Mouse (Mus musculus) Patski (cell line): ENCODE data around the gene Olfr998. TPM values are rescaled to one million over a fixed set of nuclear protein-coding genes. Genes with fewer than 3 reads are reported as not detected.
"Not testable (repeated sequence)": the region's sequence is repeated elsewhere in the genome, so short reads cannot be mapped to it uniquely, and the experiment has no call there.

ENCODE experiments used
- ATAC-seq: fragments of 100-300 bp; one replicate; pipeline ENCODE4 v1.8.0; 2021
- CTCF ChIA-PET: fragments of 350-600 bp; sonication (Branson Sonifier 250); formaldehyde crosslinking; loops from one replicate; lab custom pipeline; 2022; ENCODE audit warnings: inconsistent platforms; lab: Charles Lee
- POLR2A ChIA-PET: fragments of 350-600 bp; sonication (Branson Sonifier 250); formaldehyde crosslinking; loops from one replicate; lab custom pipeline; 2022; ENCODE audit warnings: antibody characterized with exemption, inconsistent platforms; lab: Charles Lee
- DNase-seq: peaks from one replicate; pipeline ENCODE4 v3.0.0-alpha.2; 2011; ENCODE audit warnings: low read depth, low spot score
- H3K27me3 ChIP-seq: fragments of 371-371 bp; one replicate; pipeline ENCODE4 v1.5.1; 2021
- CTCF ChIP-seq: fragments of 100-300 bp; IDR thresholded peaks from one replicate; pipeline ENCODE4 v1.5.1; 2021
- in situ Hi-C: fragments of 300-500 bp; cut with MboI; formaldehyde crosslinking; loops from 3 replicates; pipeline ENCODE4 v1.11.1; 2018; ENCODE audit warnings: low pct_unique_long_range_greater_than_20kb, mixed read lengths
- polyA plus RNA-seq: library from polyadenylated mRNA; unstranded; gene quantifications from one replicate; pipeline ENCODE4 v1.2.3, GENCODE M21; 2021

Gene Olfr998
- polyA plus RNA-seq, result not detected

GRCm38 (mm10) chr2:85588648-85589047 is at the start of gene Olfr998:
TSS of gene Olfr998 (plus strand) at chr2:85588948.
- ATAC-seq, POLR2A ChIA-PET, DNase-seq, CTCF ChIA-PET, H3K27me3 ChIP-seq, in situ Hi-C loops: not testable (repeated sequence)

DNA sequence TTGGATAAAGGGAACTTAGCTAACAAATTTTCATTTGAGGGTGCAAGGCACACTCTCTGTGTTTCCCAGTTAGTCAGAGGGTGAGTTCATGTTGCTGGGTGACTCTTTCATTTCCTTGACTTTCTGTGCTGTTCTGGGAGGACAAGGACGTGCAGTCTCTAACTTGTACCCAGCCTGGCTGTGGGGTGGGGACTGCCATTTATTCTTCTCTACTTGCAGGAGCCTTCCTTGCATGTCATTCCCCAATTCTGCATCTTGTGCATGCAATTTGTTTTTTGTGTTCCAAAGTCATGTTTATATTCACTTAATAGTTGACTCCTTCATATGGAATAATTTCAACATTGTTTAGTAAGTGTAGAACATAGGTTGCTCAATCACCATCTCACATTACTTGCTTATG is 33.9 kb upstream of the Olfr998 start:
- ChIA-PET POLR2A (no interaction called here), CTCF (no interaction called here)
- ATAC-seq (no peak), DNase-seq (no peak)
- in situ Hi-C loops, result no loop called here
- H3K27me3 ChIP-seq, result no peaks in the 10 kb centered on the region
- no peak for TF ChIP-seq CTCF

DNA sequence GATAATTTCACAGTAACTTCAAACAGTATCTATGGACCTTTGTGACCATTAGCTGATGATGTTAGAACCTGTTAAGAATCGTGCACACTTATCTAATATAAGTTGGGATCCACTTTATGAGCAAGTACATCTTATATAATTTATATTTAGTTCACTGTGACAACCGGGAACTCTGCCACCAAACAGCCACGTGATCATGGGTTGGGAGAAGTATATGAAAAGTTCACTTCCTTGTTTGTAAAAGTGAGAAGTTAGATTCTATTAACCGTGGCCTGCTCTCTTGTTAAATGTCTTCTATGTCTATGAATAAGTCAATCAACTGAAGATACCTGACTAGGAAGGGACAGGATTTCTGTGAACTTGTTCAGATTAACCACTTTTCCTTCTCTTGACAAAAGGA is 28.5 kb upstream of the Olfr998 start:
- peaks cover 5% of the 10 kb centered on the region for H3K27me3 ChIP-seq
- ChIA-PET CTCF (interaction anchor here (1.5 to 1.8 kb wide), 2 partner anchors 314 to 437 kb away, joined by 7 to 9 read pairs; no protein-coding TSS in a partner anchor), POLR2A (no interaction called here)
- TF ChIP-seq CTCF, result no peak
- in situ Hi-C loops, result loop anchor here (5.0 to 10.0 kb wide), 3 partner anchors 315 to 538 kb away; no protein-coding TSS in a partner anchor
- no peak for ATAC-seq
- no peak for DNase-seq

- in situ Hi-C loops, result loop anchor here (5.0 to 10.0 kb wide), 3 partner anchors 316 to 539 kb away; no protein-coding TSS in a partner anchor
- POLR2A ChIA-PET, result no interaction called here
- DNase-seq (no peak), ATAC-seq (no peak)
- TF ChIP-seq CTCF, result peak; percentile 84
- H3K27me3 ChIP-seq, result peaks cover 5% of the 10 kb centered on the region
- CTCF ChIA-PET, result interaction anchor here (1.5 kb wide), 1 partner anchor 438 kb away, joined by 9 read pairs; no protein-coding TSS in a partner anchor
Observed at GRCm38 (mm10) chr2:85561187-85561586, 27.6 kb upstream of the Olfr998 start.

- ChIA-PET CTCF (no interaction called here), POLR2A (no interaction called here)
- no peak for ATAC-seq
- DNase-seq, result no peak
- TF ChIP-seq CTCF, result no peak
- H3K27me3 ChIP-seq, result peaks cover 5% of the 10 kb centered on the region
- in situ Hi-C loops, result no loop called here
Observed at GRCm38 (mm10) chr2:85578915-85579314, 9.8 kb upstream of the Olfr998 start, which contains the start of gene Olfr996. TSS of gene Olfr996 (plus strand) at chr2:85579215.

- H3K27me3 ChIP-seq, result no peaks in the 10 kb centered on the region
- DNase-seq (no peak), ATAC-seq (no peak)
- TF ChIP-seq CTCF, result no peak
- ChIA-PET POLR2A (no interaction called here), CTCF (no interaction called here)
- in situ Hi-C loops, result no loop called here
Observed at GRCm38 (mm10) chr2:85611803-85612202, 23.1 kb downstream of the Olfr998 start, which contains the start of gene Olfr1000. TSS of gene Olfr1000 (minus strand) at chr2:85611903.

Other genes starting within 250 kb of the Olfr998 start
- gene Olfr987, start 249.6 kb upstream of the Olfr998 start, polyA plus RNA-seq, result not detected
- not detected for gene Olfr988, start 225.7 kb upstream of the Olfr998 start, polyA plus RNA-seq
- gene Olfr992, start 179.5 kb upstream of the Olfr998 start, polyA plus RNA-seq, result not detected
- not detected for gene Olfr993, start 174.1 kb upstream of the Olfr998 start, polyA plus RNA-seq
- not detected for gene Olfr994, start 152.5 kb upstream of the Olfr998 start, polyA plus RNA-seq
- not detected for gene Olfr995, start 145.3 kb upstream of the Olfr998 start, polyA plus RNA-seq
- gene 4833423E24Rik, start 69.9 kb upstream of the Olfr998 start, polyA plus RNA-seq, result not detected
- not detected for gene Olfr996, start 9.7 kb upstream of the Olfr998 start, polyA plus RNA-seq
- gene Olfr1000, start 23.0 kb downstream of the Olfr998 start, polyA plus RNA-seq, result not detected
- not detected for gene Olfr1002, start 61.8 kb downstream of the Olfr998 start, polyA plus RNA-seq
- not detected for gene Olfr154, start 75.5 kb downstream of the Olfr998 start, polyA plus RNA-seq
- not detected for gene Olfr1006, start 89.8 kb downstream of the Olfr998 start, polyA plus RNA-seq
- not detected for gene Olfr1008, start 100.5 kb downstream of the Olfr998 start, polyA plus RNA-seq
- gene Olfr1009, start 126.5 kb downstream of the Olfr998 start, polyA plus RNA-seq, result not detected
- gene Olfr1012, start 173.8 kb downstream of the Olfr998 start, polyA plus RNA-seq, result not detected
- gene Olfr1013, start 178.2 kb downstream of the Olfr998 start, polyA plus RNA-seq, result not detected
- gene Olfr1014, start 183.8 kb downstream of the Olfr998 start, polyA plus RNA-seq, result not detected
- not detected for gene Olfr1015, start 193.1 kb downstream of the Olfr998 start, polyA plus RNA-seq
- not detected for gene Olfr1016, start 213.6 kb downstream of the Olfr998 start, polyA plus RNA-seq
- not detected for gene Olfr1018, start 229.5 kb downstream of the Olfr998 start, polyA plus RNA-seq